Mouse (Mus musculus): Measurements from ENCODE around the gene Nme6.
"Not testable (repeated sequence)": the region's sequence is repeated elsewhere in the genome, so short reads cannot be mapped to it uniquely, and the experiment has no call there.

Nme6 gene

GRCm38 (mm10) chr9:109832391-109833087, at the start of gene Nme6:
Nme6 (plus strand) TSS chr9:109832749.
- peak; percentile 90 for DNase-seq (ENCODE audit: low read depth, low spot score)

GRCm38 (mm10) chr9:109790570-109790969, 42.0 kb upstream of the Nme6 start, which contains the start of gene Fbxw27:
Fbxw27 (minus strand) TSS chr9:109790670.
- not testable (repeated sequence) for DNase-seq (ENCODE audit: low read depth, low spot score)

GRCm38 (mm10) chr9:109795221-109795620, 37.3 kb upstream of the Nme6 start:
- no peak for DNase-seq (ENCODE audit: low read depth, low spot score)

- DNase-seq (ENCODE audit: low read depth, low spot score): no peak
These were observed 36.7 kb upstream of the Nme6 start for GRCm38 (mm10) chr9:109795811-109796210.

GRCm38 (mm10) chr9:109798051-109798450, 34.5 kb upstream of the Nme6 start:
- peak; percentile 8 for DNase-seq (ENCODE audit: low read depth, low spot score)

GRCm38 (mm10) chr9:109805596-109805995, 27.0 kb upstream of the Nme6 start:
- DNase-seq (ENCODE audit: low read depth, low spot score): not testable (repeated sequence)

GRCm38 (mm10) chr9:109806260-109806659, 26.3 kb upstream of the Nme6 start:
- no peak for DNase-seq (ENCODE audit: low read depth, low spot score)

GRCm38 (mm10) chr9:109806695-109807293, 25.8 kb upstream of the Nme6 start:
- DNase-seq (ENCODE audit: low read depth, low spot score): no peak

- DNase-seq (ENCODE audit: low read depth, low spot score): no peak
These were observed 24.7 kb upstream of the Nme6 start for GRCm38 (mm10) chr9:109807898-109808297.

- DNase-seq (ENCODE audit: low read depth, low spot score): no peak
These were observed 20.6 kb upstream of the Nme6 start, which contains the start of gene Spink8 for GRCm38 (mm10) chr9:109811980-109812379. Spink8 (plus strand) TSS chr9:109812280.

GRCm38 (mm10) chr9:109813424-109813823, 19.1 kb upstream of the Nme6 start:
- no peak for DNase-seq (ENCODE audit: low read depth, low spot score)

GRCm38 (mm10) chr9:109816341-109816740, 16.2 kb upstream of the Nme6 start:
- DNase-seq (ENCODE audit: low read depth, low spot score): no peak

- DNase-seq (ENCODE audit: low read depth, low spot score): no peak
These were observed 6.8 kb upstream of the Nme6 start for GRCm38 (mm10) chr9:109825739-109826138.

- no peak for DNase-seq (ENCODE audit: low read depth, low spot score)
These were observed 6.4 kb upstream of the Nme6 start for GRCm38 (mm10) chr9:109826181-109826580.

GRCm38 (mm10) chr9:109833088-109833412, 501 bp downstream of the Nme6 start:
- no peak for DNase-seq (ENCODE audit: low read depth, low spot score)

- DNase-seq (ENCODE audit: low read depth, low spot score): no peak
These were observed 16.8 kb downstream of the Nme6 start, which contains the start of gene Camp for GRCm38 (mm10) chr9:109849312-109849758. Camp (minus strand) TSS chr9:109849617.

GRCm38 (mm10) chr9:109850099-109850498, 17.6 kb downstream of the Nme6 start:
- DNase-seq (ENCODE audit: low read depth, low spot score): no peak

GRCm38 (mm10) chr9:109854341-109854740, 21.8 kb downstream of the Nme6 start:
- DNase-seq (ENCODE audit: low read depth, low spot score): no peak

- DNase-seq (ENCODE audit: low read depth, low spot score): no peak
These were observed 23.4 kb downstream of the Nme6 start for GRCm38 (mm10) chr9:109855947-109856346.

GRCm38 (mm10) chr9:109862397-109863044, 30.0 kb downstream of the Nme6 start:
- DNase-seq (ENCODE audit: low read depth, low spot score): peak; percentile 78

- no peak for DNase-seq (ENCODE audit: low read depth, low spot score)
These were observed 30.5 kb downstream of the Nme6 start for GRCm38 (mm10) chr9:109863085-109863484.

GRCm38 (mm10) chr9:109866218-109866617, 33.7 kb downstream of the Nme6 start:
- DNase-seq (ENCODE audit: low read depth, low spot score): no peak

Data from forelimb bud, embryonic 11.5 days (tissue).